Comparison of ENCODE assay signal across 8 mouse cellular contexts in the genomic region with DNA sequence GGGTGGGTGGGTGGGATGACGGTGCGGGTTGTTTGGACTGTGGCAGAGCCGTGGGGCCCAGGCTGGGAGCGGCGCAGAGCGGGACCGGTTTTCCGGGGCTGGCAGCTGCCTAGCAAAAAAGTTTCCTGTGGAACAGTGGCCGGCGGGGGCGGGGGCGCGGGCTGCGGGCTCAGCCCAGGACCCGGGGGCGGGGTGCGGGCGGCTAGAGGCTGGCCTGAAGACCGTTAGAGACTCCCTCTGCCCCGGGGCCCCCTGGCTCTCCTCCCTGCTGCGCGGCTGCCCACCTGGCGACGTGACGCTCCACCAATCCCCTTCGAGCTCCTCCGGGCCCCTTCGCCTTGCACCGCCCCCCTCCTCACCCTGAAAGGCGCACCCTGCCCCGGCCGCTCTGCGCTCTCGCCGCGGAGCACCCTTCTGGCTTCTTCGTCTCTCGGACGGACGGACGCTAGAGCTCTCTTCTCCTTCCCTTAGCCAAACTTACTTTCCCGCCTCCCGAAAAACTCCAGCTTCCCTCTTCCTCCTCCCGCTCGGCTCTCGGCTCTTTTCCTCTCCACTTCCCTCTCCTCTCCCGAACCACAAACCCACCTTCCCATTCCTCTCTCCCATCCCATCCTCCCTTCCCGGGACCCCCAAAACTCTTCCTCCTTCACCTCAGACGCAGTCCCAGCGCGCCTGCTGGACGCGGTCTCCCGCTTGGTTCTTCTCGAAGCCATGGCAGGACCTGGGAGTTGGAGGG. TPM values are rescaled to one million over a fixed set of nuclear protein-coding genes. Genes with fewer than 3 reads are reported as not detected.
DNase-seq lines count a peak whose midpoint lies in the region; ATAC-seq lines count a peak whose summit lies in the region.
"Had no signal": no experiment of that assay in that cellular context is flagged by ENCODE, and none has a peak within 500 bp of the region (broad histone marks: within the 10 kb centered on the region; RNA-seq: fewer than 3 reads in every experiment).

A gene (plus strand): TSS at position 390 of the 736 bp plus-strand sequence.

- no peaks in the 10 kb centered on the region for H3K4me1 ChIP-seq in heart, embryonic 10.5 days
- no peaks in the 10 kb centered on the region for H3K4me1 ChIP-seq in midbrain, embryonic 14.5 days (ENCODE audit: control insufficient read depth, insufficient read depth, low read length)

- no peak within 1 kb of the TSS; the same call in 1 of the 2 replicates for H3K9ac ChIP-seq in midbrain, embryonic 14.5 days (replicated peaks; ENCODE audit: low read length)

- 25% methylated on average over 36 of the region's 55 CpGs for WGBS in heart, embryonic 10.5 days
- 25% methylated on average over 44 of the region's 55 CpGs for WGBS in midbrain, embryonic 14.5 days

- ATAC-seq in common myeloid progenitor, adult 5-6 weeks (replicated peaks; ENCODE audit: low read depth, poor library complexity, severe bottlenecking), result peak; percentile 66
- ATAC-seq in midbrain, embryonic 14.5 days (ENCODE audit: low FRiP score, low TSS enrichment), result peak; percentile 70
- no peak for ATAC-seq in erythroblast, adult 5-6 weeks (replicated peaks; ENCODE audit: low FRiP score, poor library complexity, severe bottlenecking)

- DNase-seq in WW6 (ENCODE audit: low read depth, low spot score), result peak; percentile 11
- peak; percentile 81 for DNase-seq in heart, embryonic 10.5 days (ENCODE audit: low spot score)
- peak; percentile 11 for DNase-seq in kidney, postnatal 14 days
- peak; percentile 7 for DNase-seq in midbrain, embryonic 14.5 days
- DNase-seq in spleen, postnatal 14 days (ENCODE audit: low spot score in 2 of 2), result no peak

- H3K4me3 ChIP-seq in heart, embryonic 10.5 days, result peak within 1 kb of the TSS; percentile 61
- H3K4me3 ChIP-seq in midbrain, embryonic 14.5 days (replicated peaks; ENCODE audit: low read depth, low read length), result peak within 1 kb of the TSS; percentile 38

- peak within 1 kb of the TSS; percentile 79 for H3K27ac ChIP-seq in heart, embryonic 10.5 days
- no peak within 1 kb of the TSS for H3K27ac ChIP-seq in midbrain, embryonic 14.5 days (replicated peaks; ENCODE audit: low read depth, low read length)

- H3K4me2 ChIP-seq in midbrain, embryonic 14.5 days (ENCODE audit: low read length), result peak within 1 kb of the TSS; percentile 71

- H3K36me3 ChIP-seq in heart, embryonic 10.5 days, result no peaks in the 10 kb centered on the region
- no peaks in the 10 kb centered on the region for H3K36me3 ChIP-seq in midbrain, embryonic 14.5 days (ENCODE audit: control insufficient read depth, insufficient read depth, low read length)

- peaks cover 16% of the 10 kb centered on the region; the same call in 1 of the 2 replicates for H3K27me3 ChIP-seq in heart, embryonic 10.5 days (ENCODE audit: insufficient read depth, poor library complexity, severe bottlenecking)
- H3K27me3 ChIP-seq in midbrain, embryonic 14.5 days (ENCODE audit: control insufficient read depth, insufficient read depth, low read length), result peaks cover 14% of the 10 kb centered on the region

- H3K9me3 ChIP-seq in heart, embryonic 10.5 days, result no peaks in the 10 kb centered on the region
- no peaks in the 10 kb centered on the region for H3K9me3 ChIP-seq in midbrain, embryonic 14.5 days (ENCODE audit: control insufficient read depth, low read length)

RNA-seq across cellular contexts. Expression of the gene that starts here (rescaled TPM):
- 0.64 TPM in 1 of 2 replicates, not detected in the other for total RNA-seq in common myeloid progenitor, adult 5-6 weeks (2017)
- 19.2 and 28.9 TPM in 2 replicates for polyA plus RNA-seq in heart, embryonic 10.5 days (2016; fragmentation: Nextera tagmentation; extraction: Ambion mirVana)
- 0.16 and 0.76 TPM in 2 replicates for polyA plus RNA-seq in midbrain, embryonic 14.5 days (2014; fragmentation: Nextera tagmentation; extraction: Ambion mirVana)
- total RNA-seq in erythroblast, adult 5-6 weeks (2015; ENCODE audit: low replicate concordance), result not detected in 2 replicates
- total RNA-seq in erythroblast, adult 5-6 weeks (2017; ENCODE audit: low replicate concordance), result not detected in 2 replicates
- total RNA-seq: neutrophil, adult 5-6 weeks had no signal

Comparison
In these comparisons a context has a peak if more than half of its experiments do, and no peak if none do; other contexts are left out.
1. RNA of the gene that starts here (polyA plus RNA-seq): 19.2 to 28.9 TPM in heart, embryonic 10.5 days; 0.16 to 0.76 TPM in midbrain, embryonic 14.5 days; every median in the first group is over 10 times any median in the second.
2. Peak in ATAC-seq in common myeloid progenitor, adult 5-6 weeks; RNA of the gene not detected or under 1 TPM.
3. Peak in DNase-seq, ATAC-seq, H3K4me3 ChIP-seq and H3K4me2 ChIP-seq in midbrain, embryonic 14.5 days; RNA of the gene not detected or under 1 TPM.
4. DNase-seq: peak in WW6 (single experiment), heart, embryonic 10.5 days (single experiment) and kidney, postnatal 14 days (single experiment); none in spleen, postnatal 14 days (0 of 2).